Mouse (Mus musculus): ENCODE results near the gene Nfx1.
"Not testable (repeated sequence)": the region's sequence is repeated elsewhere in the genome, so short reads cannot be mapped to it uniquely, and the experiment has no call there.

Nfx1 gene

GRCm38 (mm10) chr4:40970842-40971701 is at the start of gene Nfx1:
Gene Nfx1 (plus strand): TSS chr4:40970906.
- DNase-seq (ENCODE audit: low spot score): peak; percentile 93

- no peak for DNase-seq (ENCODE audit: low spot score)
Observed at GRCm38 (mm10) chr4:40921288-40921687, 49.4 kb upstream of the Nfx1 start.

GRCm38 (mm10) chr4:40923087-40923651 is 47.5 kb upstream of the Nfx1 start:
- no peak for DNase-seq (ENCODE audit: low spot score)

GRCm38 (mm10) chr4:40925568-40925967 is 45.1 kb upstream of the Nfx1 start:
- no peak for DNase-seq (ENCODE audit: low spot score)

GRCm38 (mm10) chr4:40929046-40929445 is 41.7 kb upstream of the Nfx1 start:
- DNase-seq (ENCODE audit: low spot score): no peak

GRCm38 (mm10) chr4:40933694-40934093 is 37.0 kb upstream of the Nfx1 start:
- no peak for DNase-seq (ENCODE audit: low spot score)

GRCm38 (mm10) chr4:40934369-40934768 is 36.3 kb upstream of the Nfx1 start:
- not testable (repeated sequence) for DNase-seq (ENCODE audit: low spot score)

- DNase-seq (ENCODE audit: low spot score): no peak
Observed at GRCm38 (mm10) chr4:40936175-40936839, 34.4 kb upstream of the Nfx1 start.

GRCm38 (mm10) chr4:40938793-40939192 is 31.9 kb upstream of the Nfx1 start:
- DNase-seq (ENCODE audit: low spot score): no peak

- DNase-seq (ENCODE audit: low spot score): no peak
Observed at GRCm38 (mm10) chr4:40943651-40944050, 27.1 kb upstream of the Nfx1 start.

GRCm38 (mm10) chr4:40946516-40947121 is 24.1 kb upstream of the Nfx1 start:
- DNase-seq (ENCODE audit: low spot score): no peak

- DNase-seq (ENCODE audit: low spot score): no peak
Observed at GRCm38 (mm10) chr4:40947565-40948159, 23.0 kb upstream of the Nfx1 start.

GRCm38 (mm10) chr4:40948160-40948708 is 22.5 kb upstream of the Nfx1 start, which contains the start of the genes Bag1 and Chmp5:
Gene Bag1 (minus strand): TSS chr4:40948294.
Gene Chmp5 (plus strand): TSS chr4:40948407.
- peak; percentile 98 for DNase-seq (ENCODE audit: low spot score)

- DNase-seq (ENCODE audit: low spot score): no peak
Observed at GRCm38 (mm10) chr4:40953521-40953920, 17.2 kb upstream of the Nfx1 start.

- DNase-seq (ENCODE audit: low spot score): no peak
Observed at GRCm38 (mm10) chr4:40955942-40956341, 14.8 kb upstream of the Nfx1 start.

GRCm38 (mm10) chr4:40963536-40963935 is 7.2 kb upstream of the Nfx1 start:
- DNase-seq (ENCODE audit: low spot score): no peak

GRCm38 (mm10) chr4:40969161-40969560 is 1.5 kb upstream of the Nfx1 start:
- no peak for DNase-seq (ENCODE audit: low spot score)

GRCm38 (mm10) chr4:40969781-40970591 is 720 bp upstream of the Nfx1 start:
- DNase-seq (ENCODE audit: low spot score): no peak

- DNase-seq (ENCODE audit: low spot score): no peak
Observed at GRCm38 (mm10) chr4:40970592-40970841, 189 bp upstream of the Nfx1 start.

GRCm38 (mm10) chr4:40971744-40972143 is 1.0 kb downstream of the Nfx1 start:
- DNase-seq (ENCODE audit: low spot score): peak; percentile 19

GRCm38 (mm10) chr4:40974011-40974410 is 3.3 kb downstream of the Nfx1 start:
- no peak for DNase-seq (ENCODE audit: low spot score)
